Mouse (Mus musculus) inflammation-experienced regulatory T-cells, adult 6 months (primary cell): ENCODE data around the gene Apcs. TPM values are rescaled to one million over a fixed set of nuclear protein-coding genes. Genes with fewer than 3 reads are reported as not detected.

Experiments
- ATAC-seq: one replicate; pipeline ENCODE4 v1.8.0; 2017
- polyA plus RNA-seq, 3 experiments: library from polyadenylated mRNA; unstranded; fragments of 100-300 nt; shearing (Covaris generic); gene quantifications; one replicate each; pipeline ENCODE4 v1.2.1; 2017

Apcs gene
- polyA plus RNA-seq, result not detected

DNA sequence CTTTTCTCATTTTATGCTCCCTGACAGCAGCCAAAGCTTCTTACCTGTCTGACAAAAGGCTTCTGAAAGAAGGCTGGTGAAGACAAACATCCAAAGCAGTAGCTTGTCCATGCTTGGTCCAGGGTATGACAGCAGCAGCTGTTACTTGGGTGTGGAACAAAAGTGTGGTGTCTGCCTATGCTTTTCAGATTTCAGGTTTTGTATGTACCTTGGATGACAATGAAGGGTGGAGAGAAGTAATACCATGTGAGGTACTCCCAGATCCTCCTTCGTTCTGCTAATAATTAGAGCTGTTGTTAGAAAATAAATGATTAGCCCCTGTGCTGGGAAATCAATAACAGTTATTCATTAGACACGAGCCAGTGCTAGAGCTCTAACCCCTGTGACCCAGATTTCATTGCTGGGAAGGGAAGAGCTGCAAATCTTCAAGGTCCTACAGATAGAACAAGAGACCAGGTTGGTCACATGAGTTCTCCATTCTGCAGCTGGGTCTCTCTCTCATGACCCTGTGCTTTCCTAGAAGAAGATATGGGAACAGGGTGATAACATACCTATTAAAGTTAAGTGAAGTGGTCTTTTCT, at the start of gene Apcs:
TSS of gene Apcs (minus strand) at position 265 of the 581 bp plus-strand sequence.
- no peak for ATAC-seq

DNA sequence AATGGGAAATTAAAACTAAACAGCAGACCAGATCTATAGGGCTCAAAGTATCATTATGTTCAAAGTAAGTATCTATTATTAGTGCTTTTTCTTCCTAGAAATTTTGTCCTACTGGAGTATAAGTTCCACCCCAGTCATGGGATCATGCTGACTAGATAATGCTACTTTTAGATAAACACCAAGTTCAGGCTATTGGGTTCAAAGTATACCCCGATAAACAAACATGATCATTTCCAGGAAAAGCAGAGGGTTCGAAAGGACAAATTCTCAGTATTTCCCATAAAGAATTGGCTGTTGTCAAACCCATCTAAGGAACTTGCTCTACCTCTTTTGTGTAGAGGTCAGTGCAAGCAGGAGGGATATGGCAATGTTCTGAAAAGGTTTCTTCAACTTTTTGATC, 37.4 kb upstream of the Apcs start:
- no peak for ATAC-seq

DNA sequence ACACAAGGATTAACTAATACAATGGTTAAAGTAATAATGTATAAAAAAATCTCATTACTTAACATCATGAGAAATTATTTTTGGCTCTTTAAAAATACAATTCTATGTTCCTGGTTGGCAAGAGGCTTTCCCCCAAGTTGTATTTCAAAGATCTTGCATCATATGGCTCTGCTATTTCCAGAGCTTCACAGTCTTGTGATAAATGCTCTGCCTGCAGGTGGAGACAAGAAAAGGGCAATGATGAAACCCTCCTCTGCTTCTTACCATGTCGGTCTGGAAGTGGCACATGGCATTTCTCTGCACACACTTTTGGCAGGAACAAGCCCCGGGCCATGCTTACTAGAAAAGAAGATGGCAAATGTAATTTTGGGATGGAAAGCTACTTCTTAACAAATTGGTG, 23.6 kb upstream of the Apcs start:
- no peak for ATAC-seq

DNA sequence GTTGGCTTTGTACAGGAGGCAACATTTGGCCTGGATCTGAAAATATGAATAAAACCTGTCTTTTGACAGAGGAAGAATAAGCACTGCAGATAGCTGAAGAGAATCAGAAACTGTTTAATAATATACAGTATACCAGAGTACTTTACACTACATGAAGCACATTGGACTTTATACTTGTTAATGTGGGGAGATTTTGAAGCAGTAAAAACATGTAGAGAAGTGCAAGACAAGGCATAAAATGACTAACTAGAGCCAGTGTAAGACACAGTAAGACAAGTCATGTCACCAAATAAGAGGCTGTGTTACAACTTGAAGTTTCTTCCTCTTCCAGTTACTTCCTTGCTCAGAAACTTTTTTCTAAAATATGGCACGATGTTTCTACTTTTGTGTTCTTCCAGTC, 22.3 kb upstream of the Apcs start:
- no peak for ATAC-seq

DNA sequence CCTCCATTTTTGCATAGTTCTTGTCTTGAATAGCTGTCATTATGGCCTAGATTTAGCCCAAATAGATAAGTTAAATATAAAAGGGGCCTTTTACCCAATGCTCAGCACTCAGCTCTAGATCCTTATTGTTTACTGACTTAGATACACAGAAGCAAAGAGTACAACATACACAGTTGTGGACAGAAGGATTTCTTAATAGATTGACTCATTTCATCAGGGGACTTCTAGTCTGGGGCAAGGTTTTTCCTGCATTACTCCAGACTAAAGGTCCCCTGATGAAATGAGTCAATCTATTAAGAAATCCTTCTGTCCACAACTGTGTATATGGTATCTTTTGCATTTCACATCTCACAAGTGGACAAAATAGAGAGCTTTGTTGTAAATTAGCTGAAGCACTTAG, 8.5 kb upstream of the Apcs start:
- no peak for ATAC-seq

DNA sequence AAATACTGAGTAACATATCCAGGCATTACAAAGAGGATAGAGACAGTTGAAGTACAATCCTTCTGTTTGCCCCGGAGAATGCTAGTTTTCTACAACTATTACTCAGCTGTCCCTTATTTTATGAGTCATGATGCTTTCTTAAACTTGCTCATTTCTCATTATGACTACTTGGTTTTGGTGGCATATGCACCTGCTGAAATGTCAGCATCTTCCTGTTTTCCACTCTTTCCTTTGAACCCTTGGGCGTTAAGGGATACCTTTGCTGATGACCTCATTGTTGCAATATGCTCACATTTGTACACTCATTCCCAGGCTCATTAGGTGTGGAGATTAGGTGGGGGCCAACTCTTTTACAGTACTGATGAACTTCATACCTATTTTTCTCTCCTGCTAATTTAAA, 594 bp upstream of the Apcs start:
- no peak for ATAC-seq

DNA sequence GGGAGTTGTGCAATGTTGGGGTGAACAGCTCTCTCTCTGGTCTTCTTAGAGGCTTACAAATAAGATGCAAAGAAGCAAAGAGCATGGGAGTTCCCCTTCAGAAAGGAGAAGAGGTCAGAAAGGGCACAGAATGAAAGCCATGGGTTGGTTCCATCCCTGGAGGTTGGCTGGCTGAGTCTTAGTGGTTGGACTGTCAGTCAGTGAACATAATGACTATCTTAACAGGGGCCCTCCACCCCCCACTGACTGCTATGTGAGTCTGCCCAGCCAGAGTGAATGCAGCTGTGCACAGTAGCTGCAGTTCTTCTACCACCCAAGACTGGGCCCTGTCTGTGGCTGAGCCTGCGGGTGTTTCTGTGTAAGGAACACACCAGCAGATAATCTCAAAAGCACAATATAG, 18.2 kb downstream of the Apcs start:
- ATAC-seq, result no peak

DNA sequence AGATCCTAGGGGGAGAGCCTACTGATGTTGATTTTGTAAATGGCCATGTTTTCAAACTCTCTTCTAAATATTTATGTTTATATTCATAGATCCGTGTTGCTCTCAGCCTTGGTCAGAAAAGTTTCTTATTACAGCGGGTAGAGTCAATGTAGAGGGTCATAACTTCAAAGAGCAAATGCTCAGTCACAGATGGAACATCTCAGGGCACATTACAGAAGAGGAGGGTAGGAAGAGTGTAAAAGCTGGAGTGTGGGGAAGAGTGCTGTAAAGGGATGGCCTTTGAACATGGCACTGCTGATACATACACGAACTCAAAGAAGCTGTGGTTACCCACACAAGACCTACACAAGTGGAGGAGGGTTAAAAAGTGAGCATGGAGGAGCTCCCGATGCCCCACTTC, 19.6 kb downstream of the Apcs start:
- no peak for ATAC-seq

DNA sequence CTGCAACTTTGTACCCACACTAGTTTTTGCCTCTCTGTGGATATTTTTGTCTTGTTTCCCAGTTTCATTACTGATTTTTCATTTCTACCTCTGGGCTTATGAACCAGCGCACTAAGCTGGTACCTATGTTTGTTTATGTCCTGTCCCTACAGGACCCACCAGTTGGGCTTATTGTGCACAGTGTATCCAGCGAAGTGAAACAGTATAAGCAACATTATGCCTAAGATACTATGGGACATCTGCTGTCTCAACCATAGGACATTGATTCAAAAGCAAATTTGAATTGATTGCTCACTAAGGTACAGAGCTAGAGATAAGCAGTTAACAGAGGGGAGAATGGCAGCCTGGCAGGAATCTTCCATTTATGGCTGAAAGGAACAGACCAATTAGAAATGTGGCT, 46.7 kb downstream of the Apcs start:
- no peak for ATAC-seq

DNA sequence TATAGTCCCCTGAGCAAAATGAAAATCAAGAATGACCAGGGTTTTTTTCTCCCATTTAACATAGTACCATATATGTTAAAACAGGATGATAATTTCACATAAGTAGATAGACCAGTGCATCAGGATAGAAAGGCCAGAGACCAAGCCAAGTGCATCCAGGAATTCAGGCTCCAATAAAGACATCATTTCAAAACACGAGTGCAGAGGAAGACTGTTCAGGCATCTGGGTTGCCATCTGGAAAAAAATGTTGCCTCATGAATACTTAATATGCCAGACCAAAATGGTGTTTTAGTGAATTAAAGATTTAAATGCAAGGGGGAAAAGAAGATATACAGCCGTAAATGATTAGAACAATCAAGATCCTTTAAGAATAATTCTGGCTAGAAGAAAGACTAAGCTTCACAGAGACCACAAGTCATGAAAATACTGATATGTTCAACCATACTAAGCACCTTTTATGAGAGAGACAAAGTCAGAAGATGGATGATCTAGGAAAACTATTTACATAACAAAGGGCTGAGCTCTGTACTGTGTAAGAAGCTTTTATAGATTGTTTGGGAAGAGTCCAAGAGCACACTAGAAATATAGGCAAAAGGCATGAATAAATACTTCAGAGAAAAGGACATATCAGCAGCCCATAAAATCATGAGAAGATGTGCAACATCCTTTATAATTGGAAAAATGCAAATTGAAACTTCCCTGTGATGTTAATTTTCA, 47.6 kb downstream of the Apcs start:
- ATAC-seq, result no peak

Other genes starting within 250 kb of the Apcs start
- gene Crp, start 197.0 kb downstream of the Apcs start, polyA plus RNA-seq, result not detected
- not detected for gene Olfr16, start 55.4 kb upstream of the Apcs start, polyA plus RNA-seq
- not detected for gene Olfr1408, start 242.3 kb upstream of the Apcs start, polyA plus RNA-seq